Mouse (Mus musculus): ENCODE measurements around the gene Dtnb. TPM values are rescaled to one million over a fixed set of nuclear protein-coding genes. Genes with fewer than 3 reads are reported as not detected.
"Not testable (repeated sequence)": the region's sequence is repeated elsewhere in the genome, so short reads cannot be mapped to it uniquely, and the experiment has no call there.

Gene Dtnb
- 20.3 and 28.7 TPM in 2 replicates for polyA plus RNA-seq (2016; fragmentation: Nextera tagmentation; extraction: Ambion mirVana)

DNA sequence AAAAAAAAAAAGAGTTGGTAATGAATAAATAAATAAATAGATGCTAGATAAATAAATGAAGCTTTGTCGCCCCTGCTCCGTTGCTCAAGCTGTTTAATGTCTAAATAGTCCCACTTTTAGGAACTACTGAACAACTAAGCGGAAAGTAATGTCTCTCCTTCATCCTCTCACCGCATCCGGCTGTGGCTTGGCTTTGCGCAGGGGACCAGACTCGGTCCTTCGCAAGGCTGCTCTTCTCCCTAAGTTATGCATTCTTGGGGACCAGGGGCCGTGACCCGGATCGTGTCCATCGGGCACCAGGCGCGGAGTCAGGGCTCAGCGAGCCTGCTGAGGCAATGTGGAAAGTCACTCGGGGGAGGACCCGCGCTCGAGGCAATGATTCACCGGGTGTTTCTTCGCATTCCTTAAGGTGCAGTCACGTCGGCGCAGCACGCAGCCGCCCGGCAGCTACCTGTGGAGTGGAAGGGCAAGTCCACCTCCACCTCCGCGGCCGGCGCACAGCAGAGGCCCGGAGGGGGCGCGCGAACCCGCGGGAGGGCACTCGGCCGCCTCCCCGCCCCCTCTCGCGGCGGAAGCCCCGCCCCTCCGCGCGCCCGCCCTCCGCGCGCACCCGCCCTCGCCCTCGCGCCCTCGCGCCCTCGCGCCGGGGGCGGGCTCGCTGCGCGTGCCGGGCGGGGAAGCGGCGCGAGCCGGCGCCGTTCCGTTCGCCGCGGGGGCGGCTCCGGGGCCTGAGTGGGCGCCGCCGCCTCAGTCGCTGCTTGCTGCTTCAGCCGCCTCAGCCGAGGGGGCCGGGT lies at the start of gene Dtnb:
Gene Dtnb, plus strand, starts transcription at position 595 of the 794 bp plus-strand sequence.
- peak within 1 kb of the TSS; percentile 85 for H3K4me3 ChIP-seq
- H3K36me3 ChIP-seq = no peaks in the 10 kb centered on the region
- 4% methylated on average over 85 of the region's 85 CpGs for WGBS
- H3K9me3 ChIP-seq = no peaks in the 10 kb centered on the region
- peak within 1 kb of the TSS; percentile 94 for H3K27ac ChIP-seq
- H3K27me3 ChIP-seq (ENCODE audit: insufficient read depth, poor library complexity, severe bottlenecking) = no peaks in the 10 kb centered on the region
- H3K4me1 ChIP-seq = peaks cover 13% of the 10 kb centered on the region
- DNase-seq (ENCODE audit: low spot score) = peak; percentile 78

DNA sequence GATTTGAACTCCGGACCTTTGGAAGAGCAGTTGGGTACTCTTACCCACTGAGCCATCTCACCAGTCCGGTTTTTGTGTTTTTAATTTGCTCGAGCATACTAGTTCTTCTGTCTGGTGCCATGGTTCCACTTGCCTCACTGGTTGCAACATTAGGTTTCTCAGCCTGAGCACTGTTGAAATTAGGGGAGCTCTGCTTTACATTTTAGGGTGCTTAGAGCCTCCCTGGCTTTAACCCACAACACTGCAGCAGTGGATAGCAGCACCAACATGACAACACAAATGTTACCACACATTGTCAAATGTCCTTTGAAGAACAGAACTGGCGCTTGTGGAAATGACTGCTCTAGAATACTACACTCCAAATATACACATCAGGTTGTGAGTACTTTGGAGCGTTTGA lies 46.6 kb upstream of the Dtnb start:
- Histone ChIP-seq H3K4me1 (no peaks in the 10 kb centered on the region; the same call in 1 of the 2 replicates), H3K4me3 (no peak overlapping the region), H3K36me3 (no peaks in the 10 kb centered on the region), H3K9me3 (no peaks in the 10 kb centered on the region), H3K27ac (no peak overlapping the region), H3K27me3 (ENCODE audit: insufficient read depth, poor library complexity, severe bottlenecking) (no peaks in the 10 kb centered on the region)
- DNase-seq (ENCODE audit: low spot score) = no peak
- 88% methylated on average over 5 of the region's 5 CpGs for WGBS

DNA sequence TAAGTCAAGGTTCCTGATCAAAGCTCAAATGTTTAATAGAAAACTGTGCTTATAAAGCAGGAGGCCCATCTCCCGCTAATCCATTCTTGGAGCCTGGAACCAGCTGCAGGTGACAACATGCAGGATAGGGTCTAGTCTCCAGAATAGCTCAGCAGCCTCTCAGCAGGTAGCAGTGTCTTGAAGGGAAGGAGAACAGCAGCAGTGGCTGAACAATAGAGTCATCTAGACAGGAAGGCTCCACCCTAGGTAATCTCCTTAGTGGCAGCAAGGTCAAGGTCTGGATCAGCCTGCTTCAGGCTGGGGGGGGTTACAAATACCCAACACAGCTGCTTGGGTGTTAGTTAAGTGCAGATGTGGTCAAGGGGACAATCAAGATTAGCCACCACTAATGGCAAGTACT lies 36.7 kb upstream of the Dtnb start:
- H3K4me1 ChIP-seq; H3K9me3 ChIP-seq; H3K27ac ChIP-seq; H3K36me3 ChIP-seq; H3K27me3 ChIP-seq (ENCODE audit: insufficient read depth, poor library complexity, severe bottlenecking); H3K4me3 ChIP-seq: not testable (repeated sequence)
- WGBS = 92% methylated on average over 1 of the region's 1 CpGs
- peak; percentile 39 for DNase-seq (ENCODE audit: low spot score)

DNA sequence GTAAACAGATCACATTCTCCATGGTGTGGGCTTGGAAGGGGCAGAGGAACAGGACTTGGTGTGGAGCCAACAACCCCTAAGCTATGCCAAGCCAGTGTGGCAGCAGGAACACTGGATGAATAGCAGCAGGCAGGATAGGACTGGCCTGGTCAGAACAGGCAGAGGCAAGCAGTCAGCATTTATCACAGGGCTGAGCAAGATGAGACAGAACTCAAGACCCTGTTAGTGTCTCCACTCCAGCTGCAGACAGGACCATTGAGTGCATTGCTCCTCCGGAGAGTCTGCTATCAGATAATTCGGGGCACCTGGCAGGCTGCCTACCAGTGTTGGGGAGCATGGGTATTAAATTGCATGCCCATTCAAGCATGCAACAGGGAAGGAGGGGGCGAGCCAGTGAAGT lies 34.6 kb upstream of the Dtnb start:
- 61% methylated on average over 3 of the region's 3 CpGs for WGBS
- no peak overlapping the region for H3K4me3 ChIP-seq
- H3K9me3 ChIP-seq = peaks cover 6% of the 10 kb centered on the region; the same call in 1 of the 2 replicates
- H3K36me3 ChIP-seq = no peaks in the 10 kb centered on the region
- DNase-seq (ENCODE audit: low spot score) = peak; percentile 66
- H3K4me1 ChIP-seq = no peaks in the 10 kb centered on the region
- no peaks in the 10 kb centered on the region for H3K27me3 ChIP-seq (ENCODE audit: insufficient read depth, poor library complexity, severe bottlenecking)
- no peak overlapping the region for H3K27ac ChIP-seq

DNA sequence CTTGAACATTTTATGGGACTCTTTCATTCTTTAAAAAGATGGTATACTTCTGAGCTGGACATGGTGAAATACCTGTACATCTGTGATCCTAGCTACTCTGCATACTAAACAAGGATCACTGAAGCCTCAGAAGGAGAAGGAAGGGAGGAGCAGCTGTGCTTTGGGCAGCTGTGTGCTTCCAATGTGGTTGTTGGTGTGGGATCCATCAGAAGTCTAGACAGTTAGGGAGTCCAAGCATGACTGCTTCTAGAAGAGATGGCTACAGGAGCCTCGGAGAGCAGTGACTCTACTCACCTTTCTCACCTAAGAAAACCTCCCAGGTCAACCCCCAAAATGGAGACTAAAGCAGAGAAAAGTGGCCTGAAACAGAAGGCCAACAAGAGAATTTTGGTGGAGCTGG lies 34.1 kb upstream of the Dtnb start:
- H3K36me3 ChIP-seq = no peaks in the 10 kb centered on the region
- no peak overlapping the region for H3K4me3 ChIP-seq
- WGBS = 70% methylated on average over 1 of the region's 1 CpGs
- H3K27ac ChIP-seq = no peak overlapping the region
- no peaks in the 10 kb centered on the region for H3K4me1 ChIP-seq
- peak; percentile 47 for DNase-seq (ENCODE audit: low spot score)
- H3K27me3 ChIP-seq (ENCODE audit: insufficient read depth, poor library complexity, severe bottlenecking) = no peaks in the 10 kb centered on the region
- H3K9me3 ChIP-seq = peaks cover 6% of the 10 kb centered on the region; the same call in 1 of the 2 replicates

DNA sequence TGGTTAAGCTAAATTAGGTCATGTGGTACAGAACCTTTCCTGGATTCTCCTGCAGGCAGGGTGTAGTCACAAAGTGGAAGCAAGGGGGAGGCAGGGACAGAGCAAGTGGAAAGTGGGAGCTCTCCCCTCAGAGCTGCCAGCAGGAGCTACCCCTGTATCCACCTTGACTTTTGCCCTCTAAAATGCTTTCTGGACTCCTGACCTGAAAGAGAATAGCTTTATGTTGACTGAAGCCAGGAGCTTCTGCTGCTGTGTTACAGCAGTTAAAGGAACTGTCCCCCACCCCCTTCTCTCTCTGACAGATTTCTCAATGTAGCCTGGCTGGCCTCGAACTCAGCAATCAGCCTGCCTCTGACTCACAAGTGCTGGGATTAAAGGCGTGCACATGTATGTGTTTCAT lies 32.6 kb upstream of the Dtnb start:
- no peak overlapping the region for H3K27ac ChIP-seq
- 68% methylated on average over 2 of the region's 2 CpGs for WGBS
- H3K4me1 ChIP-seq = no peaks in the 10 kb centered on the region
- DNase-seq (ENCODE audit: low spot score) = no peak
- H3K36me3 ChIP-seq = no peaks in the 10 kb centered on the region
- H3K4me3 ChIP-seq = no peak overlapping the region
- peaks cover 6% of the 10 kb centered on the region; the same call in 1 of the 2 replicates for H3K9me3 ChIP-seq
- no peaks in the 10 kb centered on the region for H3K27me3 ChIP-seq (ENCODE audit: insufficient read depth, poor library complexity, severe bottlenecking)

DNA sequence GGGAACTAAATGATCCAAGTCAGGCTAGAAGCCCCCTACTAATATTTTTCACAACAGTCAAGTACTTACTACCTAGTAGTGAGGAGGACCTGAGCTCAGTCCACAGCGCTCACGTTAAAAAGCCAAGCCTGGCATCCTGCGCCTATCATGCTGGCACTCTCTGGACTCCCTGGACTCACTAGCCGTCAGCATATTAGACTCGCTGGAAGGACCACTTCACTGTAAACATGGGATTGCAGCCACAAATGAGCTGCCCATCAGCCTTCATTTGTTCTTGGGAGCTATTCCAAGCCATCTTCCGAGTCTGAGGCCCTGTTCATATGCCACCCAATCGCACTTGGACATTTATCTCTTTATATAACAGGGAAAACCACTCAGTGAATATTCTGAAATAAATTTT lies 31.3 kb upstream of the Dtnb start:
- 90% methylated on average over 7 of the region's 7 CpGs for WGBS
- Histone ChIP-seq H3K4me3 (no peak overlapping the region), H3K4me1 (no peaks in the 10 kb centered on the region), H3K9me3 (no peaks in the 10 kb centered on the region), H3K36me3 (no peaks in the 10 kb centered on the region), H3K27me3 (ENCODE audit: insufficient read depth, poor library complexity, severe bottlenecking) (no peaks in the 10 kb centered on the region), H3K27ac (no peak overlapping the region)
- peak; percentile 51 for DNase-seq (ENCODE audit: low spot score)

DNA sequence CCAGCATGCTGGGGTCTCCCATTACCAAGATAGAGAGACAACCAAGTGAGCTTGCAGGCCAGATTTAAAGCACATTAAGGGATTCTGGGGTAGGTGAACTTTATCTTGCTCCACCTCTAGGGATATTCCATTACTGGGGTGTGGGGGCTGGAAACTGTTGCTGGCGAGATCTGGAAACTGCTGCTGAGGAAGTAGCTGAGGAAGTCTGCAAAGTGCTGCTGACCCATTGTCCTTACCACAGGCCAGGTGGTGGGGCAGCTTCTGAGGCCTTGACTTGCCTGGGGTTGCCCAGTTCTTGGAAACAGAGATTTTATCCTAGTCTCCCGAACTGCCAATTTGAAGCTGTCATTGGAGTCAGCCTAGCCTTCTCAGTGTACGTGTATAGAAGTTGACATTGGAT lies 26.7 kb upstream of the Dtnb start:
- WGBS = 72% methylated on average over 3 of the region's 3 CpGs
- no peaks in the 10 kb centered on the region for H3K9me3 ChIP-seq
- H3K4me1 ChIP-seq = peaks cover 27% of the 10 kb centered on the region
- no peaks in the 10 kb centered on the region for H3K27me3 ChIP-seq (ENCODE audit: insufficient read depth, poor library complexity, severe bottlenecking)
- H3K27ac ChIP-seq = no peak overlapping the region
- no peaks in the 10 kb centered on the region for H3K36me3 ChIP-seq
- no peak overlapping the region for H3K4me3 ChIP-seq
- peak; percentile 72 for DNase-seq (ENCODE audit: low spot score)

DNA sequence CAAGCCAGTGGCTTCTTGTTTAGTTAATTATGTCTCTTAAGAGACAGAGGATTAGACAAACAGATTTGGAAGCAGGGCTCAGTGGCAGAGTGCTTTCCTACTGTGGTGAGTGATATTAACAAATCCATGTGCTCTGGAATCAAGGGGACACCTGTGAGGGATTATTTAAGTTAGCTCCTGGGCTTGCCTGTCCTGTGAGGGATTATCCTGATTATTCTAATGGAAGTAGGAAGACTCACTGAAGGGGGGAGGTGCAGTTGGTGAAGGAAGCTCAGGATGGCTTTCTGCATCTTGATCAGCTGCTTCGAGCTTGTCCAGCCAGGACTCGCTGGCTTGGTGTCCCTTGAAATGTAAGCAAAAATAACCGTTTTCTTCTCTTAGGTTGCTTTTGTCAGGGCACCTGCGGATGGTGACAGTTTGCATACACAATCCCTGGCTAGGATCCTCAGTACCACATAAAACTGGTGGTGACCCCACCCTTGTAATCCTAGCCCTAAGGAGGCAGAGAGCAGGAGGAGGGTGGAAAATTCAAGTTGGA lies 26.0 kb upstream of the Dtnb start:
- Histone ChIP-seq H3K36me3 (no peaks in the 10 kb centered on the region), H3K4me1 (peaks cover 29% of the 10 kb centered on the region), H3K4me3 (no peak overlapping the region), H3K27ac (no peak overlapping the region), H3K27me3 (ENCODE audit: insufficient read depth, poor library complexity, severe bottlenecking) (no peaks in the 10 kb centered on the region), H3K9me3 (no peaks in the 10 kb centered on the region)
- peak; percentile 56 for DNase-seq (ENCODE audit: low spot score)
- 24% methylated on average over 4 of the region's 4 CpGs for WGBS

DNA sequence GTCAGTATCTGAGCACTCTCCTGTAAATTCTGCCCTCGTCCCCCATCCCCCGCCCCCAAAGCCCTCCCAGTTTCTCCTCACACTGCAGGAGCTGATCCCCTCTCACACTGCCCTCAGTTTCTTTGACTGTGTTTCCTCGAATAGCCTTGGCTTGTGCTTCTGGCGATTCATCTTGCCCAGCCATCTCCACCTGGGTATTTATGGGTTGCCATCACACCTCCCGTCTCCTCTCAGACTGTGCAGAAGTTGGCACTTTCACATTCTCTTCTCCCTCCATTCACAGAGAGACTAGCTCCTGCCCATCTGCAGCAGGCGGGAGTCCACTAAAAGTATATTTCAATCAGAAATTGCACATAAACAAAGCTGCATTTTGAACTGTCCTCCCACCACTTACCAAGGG lies 25.4 kb upstream of the Dtnb start:
- no peak overlapping the region for H3K4me3 ChIP-seq
- H3K4me1 ChIP-seq = peaks cover 29% of the 10 kb centered on the region
- DNase-seq (ENCODE audit: low spot score) = peak; percentile 45
- no peaks in the 10 kb centered on the region for H3K36me3 ChIP-seq
- WGBS = 27% methylated on average over 6 of the region's 6 CpGs
- 0 out of 2 replicates have a peak overlapping the region, but pooled peaks have one; percentile 16 for H3K27ac ChIP-seq
- no peaks in the 10 kb centered on the region for H3K9me3 ChIP-seq
- H3K27me3 ChIP-seq (ENCODE audit: insufficient read depth, poor library complexity, severe bottlenecking) = no peaks in the 10 kb centered on the region

DNA sequence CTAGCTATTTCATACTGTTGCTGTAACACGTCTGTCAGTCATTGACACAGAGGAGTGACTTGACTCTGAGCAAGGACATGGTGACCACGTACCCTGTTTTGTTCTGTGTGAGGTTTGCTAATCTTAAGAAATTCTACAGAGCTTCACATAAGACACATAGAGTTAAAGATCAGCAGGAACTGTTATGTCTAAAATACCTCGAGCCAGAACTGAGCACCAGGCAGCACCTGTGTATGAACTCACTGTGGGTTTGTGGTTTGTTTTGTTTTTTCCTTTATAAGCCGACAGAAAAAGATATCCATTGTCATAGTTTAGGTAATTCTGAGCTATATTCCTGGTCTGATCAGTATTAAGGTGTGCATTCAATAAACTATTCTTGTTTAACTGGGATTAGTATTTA lies 24.7 kb upstream of the Dtnb start:
- peaks cover 29% of the 10 kb centered on the region for H3K4me1 ChIP-seq
- no peaks in the 10 kb centered on the region for H3K27me3 ChIP-seq (ENCODE audit: insufficient read depth, poor library complexity, severe bottlenecking)
- no peak overlapping the region for H3K27ac ChIP-seq
- WGBS = 39% methylated on average over 4 of the region's 4 CpGs
- no peak overlapping the region for H3K4me3 ChIP-seq
- no peaks in the 10 kb centered on the region for H3K36me3 ChIP-seq
- DNase-seq (ENCODE audit: low spot score) = peak; percentile 31
- H3K9me3 ChIP-seq = no peaks in the 10 kb centered on the region

DNA sequence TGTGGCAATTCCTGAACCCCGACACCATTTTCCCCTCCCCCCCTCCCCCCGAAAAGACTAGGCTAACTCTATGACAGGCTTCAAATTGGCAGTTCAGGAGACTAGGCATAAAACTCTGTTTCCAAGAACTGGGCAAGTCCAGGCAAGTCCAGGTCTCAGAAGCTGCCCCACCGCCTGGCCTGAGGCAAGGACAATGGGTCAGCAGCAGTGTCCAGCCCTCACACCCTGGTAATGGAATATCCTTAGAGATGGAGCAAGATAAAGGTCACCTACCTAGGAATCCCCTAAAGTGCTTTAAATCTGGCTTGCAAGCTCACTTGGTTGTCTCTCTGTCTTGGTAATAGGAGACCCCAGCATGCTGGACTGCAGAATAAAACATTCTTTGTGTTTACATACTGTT lies 24.3 kb upstream of the Dtnb start:
- Histone ChIP-seq H3K9me3 (no peaks in the 10 kb centered on the region), H3K4me3 (no peak overlapping the region), H3K27me3 (ENCODE audit: insufficient read depth, poor library complexity, severe bottlenecking) (no peaks in the 10 kb centered on the region), H3K36me3 (no peaks in the 10 kb centered on the region), H3K4me1 (peaks cover 29% of the 10 kb centered on the region), H3K27ac (no peak overlapping the region)
- peak; percentile 74 for DNase-seq (ENCODE audit: low spot score)
- 61% methylated on average over 3 of the region's 3 CpGs for WGBS

DNA sequence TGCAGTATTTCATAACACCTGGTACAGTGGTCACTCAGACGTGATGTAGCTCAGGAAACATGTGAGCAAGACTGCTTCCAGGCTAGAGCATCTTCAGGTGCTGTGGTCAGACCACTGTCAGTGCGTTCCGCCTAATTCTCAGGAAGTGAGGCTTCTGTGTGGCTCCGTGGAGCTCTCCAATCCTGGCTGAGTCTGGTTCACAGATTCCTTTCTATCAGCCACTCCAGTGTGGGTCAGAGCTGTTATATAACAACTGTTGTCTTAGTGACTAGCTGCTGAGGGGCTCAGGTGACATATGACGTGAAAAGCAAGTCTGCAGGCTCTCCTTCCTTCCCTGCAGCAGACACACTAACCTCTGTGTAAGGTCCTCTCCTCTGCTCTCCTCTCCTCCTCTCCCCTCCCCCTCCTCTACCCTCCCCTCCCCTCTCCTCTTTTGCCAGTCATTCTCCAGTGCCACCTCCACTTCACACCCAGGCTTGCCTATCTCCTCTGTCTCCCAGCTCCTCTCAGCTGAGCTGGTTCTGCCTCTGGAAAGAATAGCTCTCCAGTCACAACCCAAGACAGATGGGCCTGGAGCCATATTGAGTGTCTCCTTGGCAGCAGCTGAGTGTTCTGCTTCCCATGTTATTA lies 23.5 kb upstream of the Dtnb start:
- Histone ChIP-seq H3K9me3 (no peaks in the 10 kb centered on the region), H3K36me3 (no peaks in the 10 kb centered on the region), H3K4me3 (no peak overlapping the region), H3K27me3 (ENCODE audit: insufficient read depth, poor library complexity, severe bottlenecking) (no peaks in the 10 kb centered on the region), H3K27ac (no peak overlapping the region), H3K4me1 (peaks cover 29% of the 10 kb centered on the region)
- peak; percentile 66 for DNase-seq (ENCODE audit: low spot score)
- 28% methylated on average over 5 of the region's 5 CpGs for WGBS

Data from heart, embryonic 10.5 days (tissue).